Mouse (Mus musculus) activated CD4-positive, CD25-positive, alpha-beta regulatory T cell, adult 4 months (primary cell): Measurements from ENCODE around the gene Hdac9. TPM values are rescaled to one million over a fixed set of nuclear protein-coding genes. Genes with fewer than 3 reads are reported as not detected.

Experiments
- ATAC-seq: one replicate; pipeline ENCODE4 v1.8.0; 2017
- polyA plus RNA-seq, 2 experiments: library from polyadenylated mRNA; unstranded; fragments of 100-300 nt; shearing (Covaris generic); gene quantifications; one replicate each; pipeline ENCODE4 v1.2.1; 2017

The Hdac9 gene
- polyA plus RNA-seq, 2 experiments from 2014 or later: 0.48 to 1.5 TPM

- ATAC-seq: no peak
Measured at GRCm38 (mm10) chr12:34334455-34335084, 582.3 kb downstream of the Hdac9 start.

GRCm38 (mm10) chr12:34332884-34333283, 584.0 kb downstream of the Hdac9 start:
- ATAC-seq: peak; percentile 36

- no peak for ATAC-seq
Measured at GRCm38 (mm10) chr12:34327111-34327510, 589.8 kb downstream of the Hdac9 start.

GRCm38 (mm10) chr12:34312113-34312719, 604.7 kb downstream of the Hdac9 start:
- ATAC-seq: no peak

- no peak for ATAC-seq
Measured at GRCm38 (mm10) chr12:34305453-34305852, 611.4 kb downstream of the Hdac9 start.

- no peak for ATAC-seq
Measured at GRCm38 (mm10) chr12:34292346-34292745, 624.5 kb downstream of the Hdac9 start.

GRCm38 (mm10) chr12:34287218-34287617, 629.7 kb downstream of the Hdac9 start:
- no peak for ATAC-seq

- ATAC-seq: no peak
Measured at GRCm38 (mm10) chr12:34284888-34285287, 632.0 kb downstream of the Hdac9 start.

- no peak for ATAC-seq
Measured at GRCm38 (mm10) chr12:34284396-34284795, 632.5 kb downstream of the Hdac9 start.

GRCm38 (mm10) chr12:34278822-34279221, 638.1 kb downstream of the Hdac9 start:
- ATAC-seq: no peak

GRCm38 (mm10) chr12:34273816-34274215, 643.1 kb downstream of the Hdac9 start:
- ATAC-seq: no peak

GRCm38 (mm10) chr12:34270096-34270495, 646.8 kb downstream of the Hdac9 start:
- ATAC-seq: no peak

- ATAC-seq: no peak
Measured at GRCm38 (mm10) chr12:34269472-34270040, 647.3 kb downstream of the Hdac9 start.

- ATAC-seq: no peak
Measured at GRCm38 (mm10) chr12:34259651-34260050, 657.2 kb downstream of the Hdac9 start.

GRCm38 (mm10) chr12:34249160-34249559, 667.7 kb downstream of the Hdac9 start:
- peak; percentile 49 for ATAC-seq

- peak; percentile 43 for ATAC-seq
Measured at GRCm38 (mm10) chr12:34248193-34249121, 668.4 kb downstream of the Hdac9 start.

GRCm38 (mm10) chr12:34238796-34239195, 678.1 kb downstream of the Hdac9 start:
- ATAC-seq: no peak

- no peak for ATAC-seq
Measured at GRCm38 (mm10) chr12:34231621-34232150, 685.2 kb downstream of the Hdac9 start.

- ATAC-seq: no peak
Measured at GRCm38 (mm10) chr12:34224505-34224904, 692.4 kb downstream of the Hdac9 start.

- ATAC-seq: no peak
Measured at GRCm38 (mm10) chr12:34221014-34221413, 695.9 kb downstream of the Hdac9 start.

- ATAC-seq: no peak
Measured at GRCm38 (mm10) chr12:34220051-34220926, 696.6 kb downstream of the Hdac9 start.

- no peak for ATAC-seq
Measured at GRCm38 (mm10) chr12:34218561-34218960, 698.3 kb downstream of the Hdac9 start.
